25 mouse cellular contexts compared by ENCODE assay signal in genomic region chr14:36470362-36470761, GRCm38 (mm10).
A peak's percentile ranks its signal among the peaks of the same experiment; 100 is the strongest.
DNase-seq lines count a peak whose midpoint lies in the region; ATAC-seq and TF ChIP-seq lines count a peak whose summit lies in the region.
"Had no signal": no experiment of that assay in that cellular context is flagged by ENCODE, and none has a peak within 500 bp of the region (broad histone marks: within the 10 kb centered on the region; RNA-seq: fewer than 3 reads in every experiment).

No protein-coding gene starts in this region.

- no peaks in the 10 kb centered on the region for H3K9me3 ChIP-seq in MEL (replicated peaks; ENCODE audit: insufficient read depth, low read length)
- H3K9me3 ChIP-seq: embryonic facial prominence, embryonic 15.5 days; forebrain, embryonic 12.5 days; heart, embryonic 13.5 days; hindbrain, embryonic 10.5 days; hindbrain, embryonic 15.5 days; limb, embryonic 10.5 days; limb, embryonic 15.5 days; liver, embryonic 13.5 days had no signal

- no peaks in the 10 kb centered on the region for H3K79me2 ChIP-seq in MEL (ENCODE audit: control insufficient read depth, insufficient read depth, low read length, poor library complexity)

- H3K9ac ChIP-seq in MEL (ENCODE audit: control insufficient read depth, low read depth, low read length, poor library complexity, severe bottlenecking): no peak overlapping the region
- H3K9ac ChIP-seq: embryonic facial prominence, embryonic 15.5 days; forebrain, embryonic 12.5 days; heart, embryonic 13.5 days; hindbrain, embryonic 15.5 days; limb, embryonic 15.5 days; liver, embryonic 13.5 days had no signal

- no peaks in the 10 kb centered on the region for H3K36me3 ChIP-seq in MEL (ENCODE audit: control insufficient read depth in 1 of 2, insufficient read depth in 2 of 2, low read length in 2 of 2)
- H3K36me3 ChIP-seq: embryonic facial prominence, embryonic 15.5 days; forebrain, embryonic 12.5 days; heart, embryonic 13.5 days; hindbrain, embryonic 10.5 days; hindbrain, embryonic 15.5 days; limb, embryonic 10.5 days; limb, embryonic 15.5 days; liver, embryonic 13.5 days had no signal

- DNase-seq in layer of hippocampus, adult 2 months (ENCODE audit: low spot score in 2 of 2): no peak
- no peak for DNase-seq in layer of hippocampus, adult 9-11 months
- DNase-seq in 416B (ENCODE audit: low read depth) (peak; percentile 55), MEL (ENCODE audit: low read depth, low spot score) (no peak)
- DNase-seq in lung, postnatal 25 days (ENCODE audit: low spot score): no peak
- DNase-seq: adrenal gland, postnatal 14 days; cerebellum, adult 18-20 months; cerebellum, postnatal 10 days; gastrocnemius, adult 2 months; heart, postnatal 10 days; kidney, adult 8-10 months; kidney, postnatal 14 days; liver, embryonic 13.5 days; lung, adult 18-20 months; lung, postnatal 10 days; thymus, adult 2 months had no signal

- H3K4me1 ChIP-seq in MEL (ENCODE audit: control insufficient read depth in 1 of 2, insufficient read depth in 2 of 2, low read length in 2 of 2): no peaks in the 10 kb centered on the region
- H3K4me1 ChIP-seq: embryonic facial prominence, embryonic 15.5 days; forebrain, embryonic 12.5 days; heart, embryonic 13.5 days; hindbrain, embryonic 10.5 days; hindbrain, embryonic 15.5 days; limb, embryonic 10.5 days; limb, embryonic 15.5 days; liver, embryonic 13.5 days had no signal

- TF ChIP-seq CTCF in layer of hippocampus, adult 2 months (conservative IDR thresholded peaks at IDR 0.05): peak; percentile 44
- TF ChIP-seq CTCF in MEL (IDR thresholded peaks at IDR 0.05 in 2 of 3, conservative IDR thresholded peaks at IDR 0.05 in 1 of 3; ENCODE audit: control insufficient read depth in 1 of 3, insufficient read depth in 1 of 3, low read depth in 2 of 3, low read length in 3 of 3, poor library complexity in 1 of 3, severe bottlenecking in 1 of 3): no peak

- TF ChIP-seq EP300 in MEL (IDR thresholded peaks at IDR 0.05; ENCODE audit: low read depth in 1 of 2, low read length in 2 of 2): no peak

- H3K27ac ChIP-seq in layer of hippocampus, adult 2 months: no peak overlapping the region
- H3K27ac ChIP-seq in MEL (ENCODE audit: control insufficient read depth, low read depth, low read length): no peak overlapping the region
- H3K27ac ChIP-seq: embryonic facial prominence, embryonic 15.5 days; forebrain, embryonic 12.5 days; gastrocnemius, adult 2 months; heart, embryonic 13.5 days; hindbrain, embryonic 10.5 days; hindbrain, embryonic 15.5 days; limb, embryonic 10.5 days; limb, embryonic 15.5 days; liver, embryonic 13.5 days had no signal

- TF ChIP-seq RAD21 in MEL (IDR thresholded peaks at IDR 0.05; ENCODE audit: low read depth, low read length): no peak

- no peaks in the 10 kb centered on the region for H3K27me3 ChIP-seq in MEL (ENCODE audit: control insufficient read depth in 1 of 2, insufficient read depth in 2 of 2, low read length in 2 of 2)
- H3K27me3 ChIP-seq: embryonic facial prominence, embryonic 15.5 days; forebrain, embryonic 12.5 days; heart, embryonic 13.5 days; hindbrain, embryonic 15.5 days; limb, embryonic 15.5 days; liver, embryonic 13.5 days had no signal

- ATAC-seq in megakaryocyte progenitor cell, adult 5-6 weeks (replicated peaks; ENCODE audit: poor library complexity): 0 out of 2 replicates have a peak, but pooled peaks have one; percentile 34
- ATAC-seq: inflammation-experienced regulatory T-cells, adult 6 months had no signal

- H3K4me3 ChIP-seq in layer of hippocampus, adult 2 months: no peak overlapping the region
- H3K4me3 ChIP-seq in MEL (ENCODE audit: control insufficient read depth in 1 of 2, insufficient read depth in 1 of 2, low read depth in 2 of 2, low read length in 2 of 2): no peak overlapping the region
- H3K4me3 ChIP-seq: embryonic facial prominence, embryonic 15.5 days; forebrain, embryonic 12.5 days; gastrocnemius, adult 2 months; heart, embryonic 13.5 days; hindbrain, embryonic 10.5 days; hindbrain, embryonic 15.5 days; limb, embryonic 10.5 days; limb, embryonic 15.5 days; liver, embryonic 13.5 days had no signal

- TF ChIP-seq POLR2A in MEL (IDR thresholded peaks at IDR 0.05; ENCODE audit: control insufficient read depth in 1 of 2, insufficient read depth in 1 of 2, low read depth in 1 of 2, low read length in 2 of 2, poor library complexity in 1 of 2): no peak

TF ChIP-seq in MEL, 35 proteins besides CTCF, POLR2A, EP300 and RAD21:
- TF ChIP-seq SMC3 (IDR thresholded peaks at IDR 0.05; ENCODE audit: low read depth, low read length) (0 out of 2 replicates have a peak, but pooled peaks have one; percentile 30), CHD2 (IDR thresholded peaks at IDR 0.05; ENCODE audit: low read length) (no peak)
